Mouse (Mus musculus): Measurements from ENCODE around the gene Rnf43. TPM values are rescaled to one million over a fixed set of nuclear protein-coding genes. Genes with fewer than 3 reads are reported as not detected.

Gene Rnf43
- total and polyA plus RNA-seq, 2 experiments from 2014 or later = 0.56 to 5.0 TPM

DNA sequence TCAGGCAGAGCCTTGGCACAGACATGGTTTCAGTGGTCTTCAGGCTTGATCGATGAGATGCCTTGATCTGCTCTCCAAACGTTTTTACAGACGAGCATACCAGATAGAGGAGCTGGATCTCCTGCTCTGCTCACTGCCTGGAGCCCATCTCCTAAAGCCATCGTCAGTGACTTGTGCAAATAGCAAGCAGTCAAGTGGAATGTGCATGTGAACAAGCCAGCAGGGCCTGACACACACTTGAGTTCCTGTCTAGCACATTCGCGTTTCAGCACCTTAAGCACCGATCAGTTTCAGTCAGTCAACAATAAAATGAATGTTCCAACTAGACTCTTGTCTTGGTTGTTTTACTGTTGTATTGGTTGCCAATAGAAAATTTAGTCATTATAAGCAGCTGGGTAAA, 3.3 kb upstream of the Rnf43 start:
- Histone ChIP-seq H3K27me3 (ENCODE audit: insufficient read depth, low read length) (no peaks in the 10 kb centered on the region), H3K36me3 (ENCODE audit: insufficient read depth, low read length) (no peaks in the 10 kb centered on the region), H3K4me2 (ENCODE audit: low read depth, low read length, poor library complexity, severe bottlenecking) (no peak overlapping the region), H3K27ac (ENCODE audit: low read depth, low read length) (no peak overlapping the region), H3K9ac (replicated peaks; ENCODE audit: low read length, poor library complexity, severe bottlenecking) (no peak overlapping the region), H3K4me1 (ENCODE audit: insufficient read depth, low read length) (no peaks in the 10 kb centered on the region), H3K4me3 (ENCODE audit: low read depth, low read length) (no peak overlapping the region), H3K9me3 (ENCODE audit: low read length) (no peaks in the 10 kb centered on the region)
- 73% methylated on average over 7 of the region's 7 CpGs for WGBS
- no peak for DNase-seq (ENCODE audit: low spot score)
- no peak for TF ChIP-seq CTCF (IDR thresholded peaks at IDR 0.05)
- ATAC-seq (ENCODE audit: low FRiP score) = no peak

GRCm38 (mm10) chr11:87662822-87663221, 300 bp downstream of the Rnf43 start:
- H3K4me3 ChIP-seq (ENCODE audit: low read depth, low read length) = peak overlapping the region; percentile 38
- no peak overlapping the region for H3K27ac ChIP-seq (ENCODE audit: low read depth, low read length)
- no peak for DNase-seq (ENCODE audit: low spot score)
- ATAC-seq (ENCODE audit: low FRiP score) = no peak
- H3K4me1 ChIP-seq (ENCODE audit: insufficient read depth, low read length) = no peaks in the 10 kb centered on the region
- TF ChIP-seq CTCF (IDR thresholded peaks at IDR 0.05) = no peak
- H3K4me2 ChIP-seq (ENCODE audit: low read depth, low read length, poor library complexity, severe bottlenecking) = peak overlapping the region; percentile 67
- H3K9ac ChIP-seq (replicated peaks; ENCODE audit: low read length, poor library complexity, severe bottlenecking) = peak overlapping the region; percentile 24; the same call in 1 of the 2 replicates
- no peaks in the 10 kb centered on the region for H3K36me3 ChIP-seq (ENCODE audit: insufficient read depth, low read length)
- 9% methylated on average over 14 of the region's 14 CpGs for WGBS
- H3K27me3 ChIP-seq (ENCODE audit: insufficient read depth, low read length) = no peaks in the 10 kb centered on the region
- H3K9me3 ChIP-seq (ENCODE audit: low read length) = no peaks in the 10 kb centered on the region

DNA sequence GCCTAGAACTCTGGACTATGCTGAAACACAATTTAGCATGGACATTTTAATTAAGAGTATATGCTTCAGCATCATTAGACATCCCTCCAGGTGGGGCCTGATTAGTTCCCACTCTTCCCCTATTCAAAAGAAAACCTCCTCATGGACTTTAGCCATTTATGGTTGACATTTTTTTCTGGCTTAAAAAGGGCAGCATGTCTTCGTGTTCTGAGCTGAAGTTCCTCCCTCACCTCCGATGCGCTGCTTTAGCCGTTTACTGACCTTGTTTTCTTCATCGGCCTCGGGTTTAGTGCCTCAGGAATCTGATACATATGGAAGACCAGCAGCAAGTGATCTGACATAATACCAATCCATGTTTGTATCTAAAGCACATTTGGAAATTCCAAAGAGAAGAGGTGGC, 1.4 kb downstream of the Rnf43 start:
- H3K36me3 ChIP-seq (ENCODE audit: insufficient read depth, low read length) = no peaks in the 10 kb centered on the region
- WGBS = 82% methylated on average over 6 of the region's 6 CpGs
- ATAC-seq (ENCODE audit: low FRiP score) = no peak
- no peak overlapping the region for H3K4me3 ChIP-seq (ENCODE audit: low read depth, low read length)
- no peaks in the 10 kb centered on the region for H3K9me3 ChIP-seq (ENCODE audit: low read length)
- DNase-seq (ENCODE audit: low spot score) = no peak
- H3K27ac ChIP-seq (ENCODE audit: low read depth, low read length) = no peak overlapping the region
- H3K27me3 ChIP-seq (ENCODE audit: insufficient read depth, low read length) = no peaks in the 10 kb centered on the region; the same call in 1 of the 2 replicates
- H3K4me2 ChIP-seq (ENCODE audit: low read depth, low read length, poor library complexity, severe bottlenecking) = no peak overlapping the region
- no peak overlapping the region for H3K9ac ChIP-seq (replicated peaks; ENCODE audit: low read length, poor library complexity, severe bottlenecking)
- TF ChIP-seq CTCF (IDR thresholded peaks at IDR 0.05) = no peak
- H3K4me1 ChIP-seq (ENCODE audit: insufficient read depth, low read length) = no peaks in the 10 kb centered on the region

DNA sequence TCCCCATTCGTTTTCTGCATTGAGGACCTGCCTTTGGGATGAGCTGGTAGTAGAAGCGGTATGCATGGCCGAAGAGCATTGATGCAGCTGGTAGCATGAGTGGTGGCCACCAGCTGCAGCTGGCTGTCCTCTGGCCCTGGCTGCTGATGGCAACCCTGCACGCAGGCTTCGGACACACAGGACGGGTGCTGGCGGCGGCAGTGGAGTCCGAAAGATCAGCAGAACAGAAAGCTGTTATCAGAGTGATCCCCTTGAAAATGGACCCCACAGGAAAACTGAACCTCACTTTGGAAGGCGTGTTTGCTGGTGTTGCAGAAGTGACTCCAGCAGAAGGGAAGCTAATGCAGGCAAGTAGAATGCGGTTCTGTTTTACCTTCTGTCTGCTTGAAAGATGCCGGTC, 2.0 kb downstream of the Rnf43 start:
- ATAC-seq (ENCODE audit: low FRiP score) (no peak), DNase-seq (ENCODE audit: low spot score) (no peak)
- Histone ChIP-seq H3K36me3 (ENCODE audit: insufficient read depth, low read length) (no peaks in the 10 kb centered on the region), H3K9me3 (ENCODE audit: low read length) (no peaks in the 10 kb centered on the region), H3K27me3 (ENCODE audit: insufficient read depth, low read length) (no peaks in the 10 kb centered on the region; the same call in 1 of the 2 replicates), H3K27ac (ENCODE audit: low read depth, low read length) (no peak overlapping the region), H3K9ac (replicated peaks; ENCODE audit: low read length, poor library complexity, severe bottlenecking) (no peak overlapping the region), H3K4me1 (ENCODE audit: insufficient read depth, low read length) (no peaks in the 10 kb centered on the region), H3K4me3 (ENCODE audit: low read depth, low read length) (no peak overlapping the region; the same call in 1 of the 2 replicates), H3K4me2 (ENCODE audit: low read depth, low read length, poor library complexity, severe bottlenecking) (no peak overlapping the region)
- no peak for TF ChIP-seq CTCF (IDR thresholded peaks at IDR 0.05)
- WGBS = 84% methylated on average over 12 of the region's 12 CpGs

- Histone ChIP-seq H3K4me3 (ENCODE audit: low read depth, low read length) (no peak overlapping the region), H3K9ac (replicated peaks; ENCODE audit: low read length, poor library complexity, severe bottlenecking) (no peak overlapping the region), H3K36me3 (ENCODE audit: insufficient read depth, low read length) (no peaks in the 10 kb centered on the region), H3K4me1 (ENCODE audit: insufficient read depth, low read length) (no peaks in the 10 kb centered on the region), H3K27ac (ENCODE audit: low read depth, low read length) (no peak overlapping the region), H3K27me3 (ENCODE audit: insufficient read depth, low read length) (no peaks in the 10 kb centered on the region; the same call in 1 of the 2 replicates), H3K4me2 (ENCODE audit: low read depth, low read length, poor library complexity, severe bottlenecking) (no peak overlapping the region), H3K9me3 (ENCODE audit: low read length) (no peaks in the 10 kb centered on the region)
- ATAC-seq (ENCODE audit: low FRiP score) (no peak), DNase-seq (ENCODE audit: low spot score) (no peak)
- TF ChIP-seq CTCF (IDR thresholded peaks at IDR 0.05) = no peak
- WGBS = 66% methylated on average over 6 of the region's 6 CpGs
These were observed 2.7 kb downstream of the Rnf43 start for GRCm38 (mm10) chr11:87665224-87665623.

GRCm38 (mm10) chr11:87665658-87666057, 3.1 kb downstream of the Rnf43 start:
- no peak for DNase-seq (ENCODE audit: low spot score)
- Histone ChIP-seq H3K9ac (replicated peaks; ENCODE audit: low read length, poor library complexity, severe bottlenecking) (no peak overlapping the region), H3K27ac (ENCODE audit: low read depth, low read length) (no peak overlapping the region), H3K36me3 (ENCODE audit: insufficient read depth, low read length) (no peaks in the 10 kb centered on the region), H3K4me3 (ENCODE audit: low read depth, low read length) (no peak overlapping the region), H3K4me1 (ENCODE audit: insufficient read depth, low read length) (no peaks in the 10 kb centered on the region), H3K9me3 (ENCODE audit: low read length) (no peaks in the 10 kb centered on the region), H3K4me2 (ENCODE audit: low read depth, low read length, poor library complexity, severe bottlenecking) (no peak overlapping the region), H3K27me3 (ENCODE audit: insufficient read depth, low read length) (no peaks in the 10 kb centered on the region; the same call in 1 of the 2 replicates)
- no peak for ATAC-seq (ENCODE audit: low FRiP score)
- 88% methylated on average over 2 of the region's 2 CpGs for WGBS
- TF ChIP-seq CTCF (IDR thresholded peaks at IDR 0.05) = no peak

All from midbrain, postnatal 0 days (tissue).